Mouse (Mus musculus) embryonic facial prominence, embryonic 14.5 days (tissue): ENCODE measurements around the gene Abr. TPM values are rescaled to one million over a fixed set of nuclear protein-coding genes. Genes with fewer than 3 reads are reported as not detected.

ENCODE experiments used
- ATAC-seq: fragments of 200-750 bp; cut with Nextera tagmentation; 2 replicates; pipeline ENCODE4 v1.8.0; 2017; ENCODE audit warnings: low read depth, moderate number of reproducible peaks, moderate TSS enrichment
- DNase-seq: peaks from one replicate; pipeline ENCODE4 v3.0.0-alpha.2; 2015; ENCODE audit warnings: low spot score
- H3K27ac ChIP-seq: fragments of 300-500 bp; sonication (generic); replicated peaks from 2 replicates; pipeline ENCODE4 v1.5.1; 2014; ENCODE audit warnings: low read depth, mild to moderate bottlenecking, low read length, moderate library complexity
- H3K27me3 ChIP-seq: fragments of 300-500 bp; sonication (generic); replicated peaks from 2 replicates; pipeline ENCODE4 v1.6.1; 2014; ENCODE audit warnings: low read length; ENCODE audit not compliant: control insufficient read depth, insufficient read depth
- H3K36me3 ChIP-seq: fragments of 300-500 bp; sonication (generic); 2 replicates; pipeline ENCODE4 v1.6.1; 2014; ENCODE audit warnings: low read length, mixed read lengths; ENCODE audit not compliant: control insufficient read depth, insufficient read depth
- H3K4me1 ChIP-seq: fragments of 300-500 bp; sonication (generic); 2 replicates; pipeline ENCODE4 v1.6.1; 2014; ENCODE audit warnings: antibody characterized with exemption, low read length; ENCODE audit not compliant: control insufficient read depth, insufficient read depth
- H3K4me2 ChIP-seq: fragments of 300-500 bp; sonication (generic); 2 replicates; pipeline ENCODE4 v1.6.1; 2014; ENCODE audit warnings: low read depth, mild to moderate bottlenecking, low read length, moderate library complexity, mixed read lengths
- H3K4me3 ChIP-seq: fragments of 300-500 bp; sonication (generic); 2 replicates; pipeline ENCODE4 v1.5.1; 2014; ENCODE audit warnings: low read depth, mild to moderate bottlenecking, low read length
- H3K9ac ChIP-seq: fragments of 300-500 bp; sonication (generic); 2 replicates; pipeline ENCODE4 v1.6.1; 2014; ENCODE audit warnings: low read depth, mild to moderate bottlenecking, low read length, moderate library complexity, mixed read lengths
- H3K9me3 ChIP-seq: fragments of 300-500 bp; sonication (generic); 2 replicates; pipeline ENCODE4 v1.6.1; 2016; ENCODE audit warnings: low read length; ENCODE audit not compliant: control insufficient read depth
- WGBS: fragments of 180-500 bp; shearing (Covaris S2); extraction: QIAGEN DNeasy Blood & Tissue Kit; methylation state at CpG from one replicate; pipeline ENCODE4 v1.1.7; 2014; 5-methylcytosine and 5-hydroxymethylcytosine counted together
- polyA plus RNA-seq: library from polyadenylated mRNA; unstranded; fragments of >200 nt; fragmentation: Nextera tagmentation; extraction: Ambion mirVana; gene quantifications from 2 replicates; pipeline ENCODE4 v1.2.1, GENCODE M21; 2014

The Abr gene
- polyA plus RNA-seq, 1 experiment from 2014 or later, result 35.3 TPM

GRCm38 (mm10) chr11:76468347-76468746 is 153.8 kb downstream of the Abr start:
- H3K9ac ChIP-seq, result 0 out of 2 replicates have a peak overlapping the region, but pooled peaks have one; percentile 5
- H3K4me2 ChIP-seq, result peak overlapping the region; percentile 25
- 5% methylated on average over 5 of the region's 6 CpGs for WGBS
- H3K4me1 ChIP-seq, result peaks cover 34% of the 10 kb centered on the region
- H3K27me3 ChIP-seq, result no peaks in the 10 kb centered on the region
- peak overlapping the region; percentile 22; the same call in 1 of the 2 replicates for H3K27ac ChIP-seq
- peaks cover 8% of the 10 kb centered on the region for H3K36me3 ChIP-seq
- no peaks in the 10 kb centered on the region for H3K9me3 ChIP-seq
- H3K4me3 ChIP-seq, result no peak overlapping the region
- DNase-seq, result peak; percentile 94
- peak; percentile 77 for ATAC-seq

DNA sequence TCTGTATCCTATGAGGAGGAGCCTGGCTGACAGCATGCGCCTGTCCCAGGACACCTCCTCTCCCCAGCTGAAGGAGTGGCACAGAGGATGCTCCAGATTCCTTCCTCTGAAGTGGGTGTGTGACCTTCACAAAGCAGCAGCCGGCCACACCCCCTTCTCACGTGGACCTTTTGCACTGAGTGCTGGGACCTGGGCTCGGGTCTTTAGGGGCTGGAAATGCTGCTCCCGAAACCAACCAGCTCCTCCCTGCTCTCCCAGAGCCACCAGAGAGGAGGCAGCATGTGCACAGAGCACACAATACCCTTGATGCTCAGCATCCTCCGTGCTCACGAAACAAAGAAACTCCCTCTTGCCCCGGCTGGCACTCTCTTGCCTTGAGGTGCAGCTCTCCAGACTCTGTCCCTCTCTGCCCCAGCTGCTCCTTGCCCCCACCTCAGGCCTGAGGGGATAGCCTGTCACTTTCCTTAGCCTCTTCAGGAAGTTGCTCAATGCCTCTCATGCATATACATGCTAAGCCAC is 154.6 kb downstream of the Abr start:
- WGBS, result 19% methylated on average over 8 of the region's 8 CpGs
- H3K4me1 ChIP-seq, result peaks cover 34% of the 10 kb centered on the region
- ATAC-seq, result no peak

DNA sequence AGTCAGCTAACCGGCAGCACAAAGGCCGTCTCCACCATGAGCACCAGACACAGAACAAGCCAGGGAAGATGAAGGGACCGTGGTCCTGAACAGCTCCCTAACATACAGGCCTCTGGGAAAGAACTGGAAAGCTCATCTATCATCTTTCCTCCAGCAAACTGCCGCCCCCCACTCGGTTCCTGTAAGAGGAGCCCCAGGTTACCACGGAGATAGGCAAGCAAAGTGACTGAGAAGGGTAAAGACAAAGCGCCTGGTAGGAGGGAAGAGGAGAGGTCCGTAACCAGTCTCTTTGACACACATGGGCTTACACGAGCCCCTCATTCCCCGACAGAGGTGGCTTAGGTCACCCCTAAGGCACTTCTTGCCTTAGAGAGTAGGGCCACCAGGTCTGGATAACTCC is 155.0 kb downstream of the Abr start:
- no peak overlapping the region for H3K27ac ChIP-seq
- H3K4me1 ChIP-seq, result peaks cover 34% of the 10 kb centered on the region
- DNase-seq, result no peak
- 0 out of 2 replicates have a peak overlapping the region, but pooled peaks have one; percentile 2 for H3K4me3 ChIP-seq
- 25% methylated on average over 10 of the region's 10 CpGs for WGBS
- H3K27me3 ChIP-seq, result no peaks in the 10 kb centered on the region
- H3K9me3 ChIP-seq, result no peaks in the 10 kb centered on the region
- peak overlapping the region; percentile 35; the same call in 1 of the 2 replicates for H3K9ac ChIP-seq
- H3K36me3 ChIP-seq, result peaks cover 14% of the 10 kb centered on the region
- peak overlapping the region; percentile 25; the same call in 1 of the 2 replicates for H3K4me2 ChIP-seq
- no peak for ATAC-seq

More for the DNA sequence above, 154.6 kb downstream of the Abr start:
- Histone ChIP-seq H3K27me3 (no peaks in the 10 kb centered on the region), H3K36me3 (peaks cover 10% of the 10 kb centered on the region), H3K4me3 (0 out of 2 replicates have a peak overlapping the region, but pooled peaks have one; percentile 2), H3K4me2 (peak overlapping the region; percentile 25), H3K9ac (peak overlapping the region; percentile 35; the same call in 1 of the 2 replicates), H3K27ac (0 out of 2 replicates have a peak overlapping the region, but pooled peaks have one; percentile 36), H3K9me3 (no peaks in the 10 kb centered on the region)
- no peak for DNase-seq

GRCm38 (mm10) chr11:76465879-76466278 is 156.2 kb downstream of the Abr start:
- Histone ChIP-seq H3K36me3 (peaks cover 26% of the 10 kb centered on the region), H3K4me1 (peaks cover 34% of the 10 kb centered on the region)
- 66% methylated on average over 4 of the region's 4 CpGs for WGBS

DNA sequence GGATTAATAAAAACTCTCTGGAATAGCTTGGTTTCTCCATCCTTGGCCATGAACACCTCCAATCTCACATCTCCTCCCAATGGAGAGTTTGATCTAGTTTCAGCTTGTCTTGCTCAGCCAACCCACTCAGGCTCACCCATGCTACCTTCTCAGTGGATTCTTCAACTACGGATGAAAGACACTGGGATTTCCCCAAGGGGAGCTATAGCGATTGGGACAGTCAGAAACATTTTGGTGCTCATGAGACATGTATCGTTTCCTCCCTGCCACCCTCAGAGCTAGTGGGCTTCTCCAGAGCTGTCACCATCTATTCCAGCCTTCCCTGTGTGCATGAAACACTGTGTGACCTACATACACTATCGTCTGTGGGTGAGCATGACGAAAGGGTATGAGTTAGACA is 160.4 kb downstream of the Abr start:
- peaks cover 47% of the 10 kb centered on the region for H3K36me3 ChIP-seq
- no peak for ATAC-seq
- 89% methylated on average over 5 of the region's 5 CpGs for WGBS

More at GRCm38 (mm10) chr11:76465879-76466278, 156.2 kb downstream of the Abr start:
- H3K9ac ChIP-seq, result no peak overlapping the region
- ATAC-seq (no peak), DNase-seq (no peak)
- no peaks in the 10 kb centered on the region for H3K9me3 ChIP-seq
- H3K27ac ChIP-seq, result no peak overlapping the region
- H3K4me3 ChIP-seq, result no peak overlapping the region
- no peaks in the 10 kb centered on the region for H3K27me3 ChIP-seq
- H3K4me2 ChIP-seq, result no peak overlapping the region

GRCm38 (mm10) chr11:76461201-76461600 is 160.9 kb downstream of the Abr start:
- 73% methylated on average over 6 of the region's 6 CpGs for WGBS
- no peak overlapping the region for H3K4me3 ChIP-seq
- no peak overlapping the region for H3K4me2 ChIP-seq
- no peaks in the 10 kb centered on the region for H3K4me1 ChIP-seq
- no peak overlapping the region for H3K9ac ChIP-seq
- H3K27ac ChIP-seq, result no peak overlapping the region
- H3K36me3 ChIP-seq, result peaks cover 47% of the 10 kb centered on the region
- no peaks in the 10 kb centered on the region for H3K27me3 ChIP-seq
- no peak for DNase-seq
- no peaks in the 10 kb centered on the region for H3K9me3 ChIP-seq
- no peak for ATAC-seq

More for the DNA sequence above, 160.4 kb downstream of the Abr start:
- no peak for DNase-seq
- no peaks in the 10 kb centered on the region for H3K4me1 ChIP-seq
- no peaks in the 10 kb centered on the region for H3K9me3 ChIP-seq
- H3K27me3 ChIP-seq, result no peaks in the 10 kb centered on the region
- no peak overlapping the region for H3K9ac ChIP-seq
- no peak overlapping the region for H3K4me3 ChIP-seq
- no peak overlapping the region for H3K4me2 ChIP-seq
- H3K27ac ChIP-seq, result no peak overlapping the region

GRCm38 (mm10) chr11:76459489-76459888 is 162.6 kb downstream of the Abr start:
- H3K36me3 ChIP-seq, result peaks cover 54% of the 10 kb centered on the region
- H3K27ac ChIP-seq, result no peak overlapping the region
- H3K4me3 ChIP-seq, result no peak overlapping the region
- DNase-seq (no peak), ATAC-seq (no peak)
- H3K27me3 ChIP-seq, result no peaks in the 10 kb centered on the region
- WGBS, result 56% methylated on average over 3 of the region's 3 CpGs
- no peak overlapping the region for H3K4me2 ChIP-seq
- H3K9me3 ChIP-seq, result no peaks in the 10 kb centered on the region
- H3K4me1 ChIP-seq, result no peaks in the 10 kb centered on the region
- H3K9ac ChIP-seq, result no peak overlapping the region

DNA sequence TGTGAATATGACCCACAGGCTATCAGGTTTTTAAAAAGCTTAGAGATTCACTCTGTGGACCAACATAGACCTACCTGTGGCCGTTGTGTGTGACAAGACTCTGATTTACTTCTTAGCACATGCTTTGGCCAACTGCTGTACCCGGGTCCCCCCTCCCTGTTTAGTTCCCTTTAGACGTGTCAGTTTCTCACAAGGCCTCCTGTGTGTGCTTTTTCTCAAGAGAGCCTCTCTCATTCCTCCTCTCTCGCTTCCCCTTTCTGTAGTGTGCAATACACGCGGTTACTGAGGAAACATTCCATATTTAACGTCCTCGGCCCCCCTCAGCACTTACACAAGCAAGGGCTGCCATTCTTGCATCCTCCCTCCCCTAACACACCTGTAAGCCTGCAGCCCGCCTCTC is 163.4 kb downstream of the Abr start:
- DNase-seq, result no peak

DNA sequence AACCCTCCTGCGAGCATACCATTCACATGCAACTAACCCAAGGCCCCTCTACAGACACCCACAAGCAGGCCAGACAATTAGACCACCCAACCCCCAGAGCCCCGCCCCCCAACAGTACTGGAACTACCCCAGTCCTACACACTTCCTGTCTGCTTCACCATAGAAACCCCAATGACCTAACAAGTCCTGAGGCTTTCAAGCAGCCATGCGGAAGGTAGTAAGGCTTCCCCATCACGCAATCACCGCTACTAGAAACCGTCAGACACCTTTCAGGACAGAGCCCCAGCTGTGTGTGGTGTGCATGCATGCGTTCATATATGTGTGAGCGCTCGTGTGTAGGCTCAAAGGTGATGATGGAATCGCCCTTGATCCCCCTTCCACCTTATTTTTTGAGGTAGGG is 165.2 kb downstream of the Abr start:
- ATAC-seq, result no peak
- 76% methylated on average over 10 of the region's 10 CpGs for WGBS
- peaks cover 58% of the 10 kb centered on the region for H3K36me3 ChIP-seq

More for the DNA sequence above, 163.4 kb downstream of the Abr start:
- H3K4me1 ChIP-seq, result no peaks in the 10 kb centered on the region
- 69% methylated on average over 9 of the region's 9 CpGs for WGBS
- no peaks in the 10 kb centered on the region for H3K27me3 ChIP-seq
- no peak for ATAC-seq
- H3K36me3 ChIP-seq, result peaks cover 57% of the 10 kb centered on the region
- H3K4me3 ChIP-seq, result no peak overlapping the region
- no peak overlapping the region for H3K27ac ChIP-seq
- H3K9ac ChIP-seq, result no peak overlapping the region
- no peaks in the 10 kb centered on the region for H3K9me3 ChIP-seq
- H3K4me2 ChIP-seq, result no peak overlapping the region

More for the DNA sequence above, 165.2 kb downstream of the Abr start:
- Histone ChIP-seq H3K4me3 (no peak overlapping the region), H3K4me1 (no peaks in the 10 kb centered on the region), H3K27ac (no peak overlapping the region), H3K4me2 (no peak overlapping the region), H3K27me3 (no peaks in the 10 kb centered on the region), H3K9me3 (no peaks in the 10 kb centered on the region), H3K9ac (no peak overlapping the region)
- DNase-seq, result no peak
